Mouse (Mus musculus): ENCODE data around the gene Gm5141. TPM values are rescaled to one million over a fixed set of nuclear protein-coding genes. Genes with fewer than 3 reads are reported as not detected.
"Not testable (repeated sequence)": the region's sequence is repeated elsewhere in the genome, so short reads cannot be mapped to it uniquely, and the experiment has no call there.

Gm5141 gene
- polyA plus RNA-seq, 1 experiment from 2014 or later: 11.9 TPM

DNA sequence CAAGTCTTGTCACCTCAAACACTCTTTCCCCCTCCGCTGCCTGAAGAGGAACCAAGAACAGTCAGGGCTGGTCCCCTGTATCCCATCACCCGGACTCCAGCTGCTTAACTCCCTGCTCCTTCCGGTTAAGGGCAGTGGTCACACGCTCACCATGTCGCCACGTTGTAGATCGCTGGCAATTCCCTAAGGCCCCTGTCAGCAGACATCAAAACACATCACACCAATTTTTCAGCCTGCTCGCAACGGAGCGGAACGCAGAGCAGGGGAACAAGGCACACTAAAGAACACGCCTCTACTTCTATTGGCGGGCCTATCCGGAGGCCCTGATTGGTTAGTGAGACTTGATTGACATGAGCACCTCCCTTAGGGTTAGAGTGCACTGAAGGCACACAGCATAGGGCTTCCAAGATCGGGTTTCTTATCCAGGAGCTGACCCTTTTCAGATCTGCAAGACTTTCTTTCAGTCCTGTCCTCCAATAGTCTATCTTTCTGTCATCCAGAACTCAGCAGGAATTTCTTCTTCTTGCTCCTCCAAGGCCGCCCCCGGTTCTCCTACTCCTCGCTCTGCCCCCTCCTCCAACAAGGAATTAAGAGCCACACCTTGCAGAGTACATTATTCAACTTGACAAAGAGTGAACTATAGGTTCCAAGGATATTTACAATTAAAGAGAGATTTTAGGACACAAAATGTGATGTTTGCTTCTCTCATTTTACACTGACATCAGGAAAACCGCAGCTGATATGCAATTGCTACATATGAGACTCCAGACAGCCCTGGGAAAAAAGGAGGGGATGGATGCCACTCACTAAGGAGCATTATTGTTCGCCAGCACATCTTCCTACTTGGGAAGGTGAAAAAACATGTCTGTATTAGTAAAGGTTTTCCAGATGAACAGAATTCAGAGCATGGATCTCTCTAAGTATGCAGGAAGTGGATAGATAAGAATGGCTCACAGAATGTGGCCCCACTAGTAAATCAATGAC is 24.9 kb downstream of the Gm5141 start, which contains the start of gene Platr25:
Platr25 (minus strand) TSS at position 278 of the 984 bp plus-strand sequence.
- not testable (repeated sequence) for H3K9me3 ChIP-seq (ENCODE audit: control insufficient read depth, low read length); H3K27me3 ChIP-seq (ENCODE audit: control insufficient read depth, insufficient read depth, low read length); H3K4me1 ChIP-seq (ENCODE audit: control insufficient read depth, insufficient read depth, low read length); H3K36me3 ChIP-seq (ENCODE audit: control insufficient read depth, insufficient read depth, low read length); H3K27ac ChIP-seq (replicated peaks; ENCODE audit: low read depth, low read length)
- peak within 1 kb of the TSS; percentile 51 for H3K4me2 ChIP-seq (ENCODE audit: low read length)
- H3K4me3 ChIP-seq (replicated peaks; ENCODE audit: low read depth, low read length): peak within 1 kb of the TSS; percentile 44
- ATAC-seq (ENCODE audit: low FRiP score, low TSS enrichment): peak; percentile 89
- peak; percentile 80 for DNase-seq
- H3K9ac ChIP-seq (replicated peaks; ENCODE audit: low read length): peak within 1 kb of the TSS; percentile 53
- WGBS: 8% methylated on average over 20 of the region's 20 CpGs

DNA sequence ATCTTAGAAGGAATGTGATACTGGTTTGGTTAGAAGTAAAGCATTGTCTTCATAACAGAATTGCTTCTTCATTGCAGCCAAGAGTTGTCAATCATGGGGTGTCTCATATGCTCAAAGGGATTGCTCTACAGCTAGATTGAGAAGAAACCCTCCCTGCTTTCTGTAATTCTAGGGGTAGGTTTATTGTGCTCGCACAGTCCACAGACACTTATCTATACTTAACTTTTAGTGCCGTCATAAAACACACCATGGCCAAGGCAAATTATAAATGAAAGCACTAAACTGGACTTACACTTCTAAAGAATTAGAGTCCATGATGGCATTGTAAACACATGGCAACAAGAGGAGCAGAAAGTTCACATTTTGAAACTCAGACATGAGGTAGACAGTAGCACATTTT is 52.3 kb downstream of the Gm5141 start:
- Histone ChIP-seq H3K27ac (replicated peaks; ENCODE audit: low read depth, low read length) (no peak overlapping the region), H3K9ac (replicated peaks; ENCODE audit: low read length) (no peak overlapping the region), H3K9me3 (ENCODE audit: control insufficient read depth, low read length) (no peaks in the 10 kb centered on the region), H3K4me3 (replicated peaks; ENCODE audit: low read depth, low read length) (no peak overlapping the region), H3K27me3 (ENCODE audit: control insufficient read depth, insufficient read depth, low read length) (no peaks in the 10 kb centered on the region), H3K4me1 (ENCODE audit: control insufficient read depth, insufficient read depth, low read length) (no peaks in the 10 kb centered on the region), H3K4me2 (ENCODE audit: low read length) (no peak overlapping the region), H3K36me3 (ENCODE audit: control insufficient read depth, insufficient read depth, low read length) (no peaks in the 10 kb centered on the region)
- ATAC-seq (ENCODE audit: low FRiP score, low TSS enrichment): no peak
- 96% methylated on average over 2 of the region's 2 CpGs for WGBS
- no peak for DNase-seq

MicroRNAs encoded within 50 kb of the gene (microRNA counts, 519-probe panel; counts per million panel counts)
- not detected for microRNA mmu-miR-713

Small RNA genes within 50 kb of the gene (microRNA-seq; reads per million reads assigned to microRNA genes)
- gene Gm24588 (not detected), gene Mir713 (not detected)

Other genes starting within 250 kb of the Gm5141 start
- 1.2 TPM in 1 of 2 replicates, not detected in the other for gene Zfp935, start 227.3 kb downstream of the Gm5141 start, polyA plus RNA-seq (2014; fragmentation: Nextera tagmentation; extraction: Ambion mirVana)
- gene Zfp934, start 214.6 kb downstream of the Gm5141 start, polyA plus RNA-seq (2014; fragmentation: Nextera tagmentation; extraction: Ambion mirVana): 13.6 and 14.9 TPM in 2 replicates
- gene 6720489N17Rik, start 161.6 kb downstream of the Gm5141 start, polyA plus RNA-seq (2014; fragmentation: Nextera tagmentation; extraction: Ambion mirVana): 12.0 and 12.2 TPM in 2 replicates
- 36.7 and 42.9 TPM in 2 replicates for gene Platr25, start 25.1 kb downstream of the Gm5141 start, polyA plus RNA-seq (2014; fragmentation: Nextera tagmentation; extraction: Ambion mirVana)
- 0.83 and 0.90 TPM in 2 replicates for gene Fbp2, start 72.6 kb upstream of the Gm5141 start, polyA plus RNA-seq (2014; fragmentation: Nextera tagmentation; extraction: Ambion mirVana)
- not detected in 2 replicates for gene Fbp1, start 102.5 kb upstream of the Gm5141 start, polyA plus RNA-seq (2014; fragmentation: Nextera tagmentation; extraction: Ambion mirVana)
- gene 2010111I01Rik, start 179.1 kb upstream of the Gm5141 start, polyA plus RNA-seq (2014; fragmentation: Nextera tagmentation; extraction: Ambion mirVana): 23.0 and 32.0 TPM in 2 replicates